ENCODE assay signal across 8 mouse cellular contexts in the genomic region with DNA sequence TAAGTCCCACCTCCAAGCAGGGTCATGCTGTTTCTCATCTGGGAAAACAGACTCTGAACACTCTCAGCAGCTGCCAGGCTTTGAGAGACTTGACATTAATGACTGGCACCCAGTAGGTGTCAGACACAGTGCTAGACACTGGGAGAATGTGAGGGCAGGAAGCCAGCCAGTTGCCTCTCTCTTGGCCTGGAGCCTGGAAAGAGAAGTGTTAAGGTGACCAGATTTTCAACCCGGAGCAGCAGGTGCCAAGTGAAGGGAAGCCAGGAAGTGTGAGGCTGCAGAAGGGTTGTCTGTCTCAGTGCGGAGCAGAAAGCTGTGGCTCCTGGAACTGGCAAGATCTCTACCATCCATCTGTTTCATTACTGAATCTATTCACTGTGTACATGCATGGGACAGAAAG.
DNase-seq lines count a peak whose midpoint lies in the region; ATAC-seq and TF ChIP-seq lines count a peak whose summit lies in the region.

No protein-coding gene starts in this region.

- TF ChIP-seq POLR2A in brain, embryonic 14.5 days (IDR thresholded peaks at IDR 0.05; ENCODE audit: borderline replicate concordance, extremely low read depth, insufficient read depth, insufficient read length, poor library complexity, severe bottlenecking): no peak

- H3K4me1 ChIP-seq in hindbrain, embryonic 16.5 days (ENCODE audit: control insufficient read depth, insufficient read depth, low read depth, low read length): peaks cover 20% of the 10 kb centered on the region
- H3K4me1 ChIP-seq in hindbrain, embryonic 14.5 days (replicated peaks; ENCODE audit: control insufficient read depth, insufficient read depth, low read length): peaks cover 27% of the 10 kb centered on the region

- no peak for DNase-seq in hindbrain, embryonic 14.5 days (ENCODE audit: low spot score)
- peak; percentile 95 for DNase-seq in brain, embryonic 14.5 days (ENCODE audit: low read depth)
- DNase-seq in gastrocnemius, adult 2 months: peak; percentile 85
- peak; percentile 89 for DNase-seq in heart, postnatal 4 days
- no peak for DNase-seq in MN1 (ENCODE audit: low spot score)
- no peak for DNase-seq in urinary bladder, adult 18-20 months (ENCODE audit: low spot score in 2 of 2)

- no peak overlapping the region for H3K9ac ChIP-seq in hindbrain, embryonic 16.5 days (ENCODE audit: low read depth, low read length)
- H3K9ac ChIP-seq in hindbrain, embryonic 14.5 days: no peak overlapping the region

- H3K4me3 ChIP-seq in hindbrain, embryonic 16.5 days (ENCODE audit: low read length): no peak overlapping the region
- H3K4me3 ChIP-seq in hindbrain, embryonic 14.5 days (replicated peaks; ENCODE audit: low read length): no peak overlapping the region
- no peak overlapping the region for H3K4me3 ChIP-seq in gastrocnemius, adult 2 months

- peak; percentile 55 for ATAC-seq in hindbrain, embryonic 16.5 days
- ATAC-seq in hindbrain, embryonic 14.5 days (ENCODE audit: low FRiP score): no peak
- no peak for ATAC-seq in erythroblast, adult 5-6 weeks (replicated peaks; ENCODE audit: low FRiP score, poor library complexity, severe bottlenecking)

- 55% methylated on average over 2 of the region's 2 CpGs for WGBS in hindbrain, embryonic 16.5 days
- 62% methylated on average over 2 of the region's 2 CpGs for WGBS in hindbrain, embryonic 14.5 days

- H3K36me3 ChIP-seq in hindbrain, embryonic 16.5 days (ENCODE audit: control insufficient read depth, insufficient read depth, low read length): no peaks in the 10 kb centered on the region
- H3K36me3 ChIP-seq in hindbrain, embryonic 14.5 days (replicated peaks; ENCODE audit: control insufficient read depth, insufficient read depth): no peaks in the 10 kb centered on the region

- no peak overlapping the region for H3K27ac ChIP-seq in hindbrain, embryonic 16.5 days (ENCODE audit: low read depth, low read length)
- no peak overlapping the region for H3K27ac ChIP-seq in hindbrain, embryonic 14.5 days
- H3K27ac ChIP-seq in gastrocnemius, adult 2 months: no peak overlapping the region

- TF ChIP-seq CTCF in brain, embryonic 14.5 days (IDR thresholded peaks at IDR 0.05; ENCODE audit: borderline replicate concordance, extremely low read depth, insufficient read depth, insufficient read length): no peak
- TF ChIP-seq CTCF in gastrocnemius, adult 2 months (IDR thresholded peaks at IDR 0.05): no peak

- intact Hi-C loops in gastrocnemius, adult 2 months (cut with DNase I): no loop called here

- H3K9me3 ChIP-seq in hindbrain, embryonic 16.5 days (ENCODE audit: control insufficient read depth, low read length): no peaks in the 10 kb centered on the region
- H3K9me3 ChIP-seq in hindbrain, embryonic 14.5 days (ENCODE audit: control insufficient read depth, low read length): no peaks in the 10 kb centered on the region

- no peaks in the 10 kb centered on the region for H3K27me3 ChIP-seq in hindbrain, embryonic 16.5 days (replicated peaks; ENCODE audit: control insufficient read depth, insufficient read depth, low read length)
- H3K27me3 ChIP-seq in hindbrain, embryonic 14.5 days (ENCODE audit: control insufficient read depth, insufficient read depth, low read length): no peaks in the 10 kb centered on the region

- no peak overlapping the region for H3K4me2 ChIP-seq in hindbrain, embryonic 16.5 days (ENCODE audit: low read length)
- H3K4me2 ChIP-seq in hindbrain, embryonic 14.5 days (replicated peaks): no peak overlapping the region

Comparison
In these comparisons a context has a peak if more than half of its experiments do, and no peak if none do; other contexts are left out.
1. DNase-seq: peak in brain, embryonic 14.5 days (single experiment), gastrocnemius, adult 2 months (single experiment) and heart, postnatal 4 days (single experiment); none in hindbrain, embryonic 14.5 days (single experiment), MN1 (single experiment) and urinary bladder, adult 18-20 months (0 of 2).